Mouse (Mus musculus): ENCODE measurements around the gene Calm5.

DNA sequence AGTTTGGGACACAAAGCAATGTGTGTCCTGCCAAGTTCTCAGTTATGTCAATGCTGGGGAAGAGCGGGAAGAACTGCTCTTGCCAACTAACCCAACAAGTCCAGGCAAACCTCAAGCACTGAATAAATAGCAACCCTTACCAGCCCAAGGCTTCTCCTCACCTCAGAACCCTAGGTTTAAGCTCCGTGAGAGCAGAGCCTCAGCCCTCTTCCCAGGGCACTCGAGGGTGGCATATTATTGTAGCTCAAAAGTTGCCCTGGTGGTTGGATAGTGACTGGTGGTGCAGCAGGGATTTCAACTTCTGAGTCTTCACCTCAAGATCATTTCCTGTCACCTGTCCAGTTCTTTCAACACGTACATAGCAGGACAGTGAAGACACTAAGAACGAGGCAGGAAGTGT, 22.4 kb upstream of the Calm5 start:
- TF ChIP-seq POLR2A (IDR thresholded peaks at IDR 0.05; ENCODE audit: borderline replicate concordance, control insufficient read depth, low read depth, low read length) = no peak
- TF ChIP-seq CTCF (IDR thresholded peaks at IDR 0.05; ENCODE audit: control insufficient read depth, insufficient read depth, low read length) = no peak

Measured in bone marrow, adult 2 months (tissue).